9 mouse cellular contexts compared by ENCODE assay signal in genomic region chr9:24379321-24379720, GRCm38 (mm10).
A peak's percentile ranks its signal among the peaks of the same experiment; 100 is the strongest.
DNase-seq lines count a peak whose midpoint lies in the region.
"Had no signal": no experiment of that assay in that cellular context is flagged by ENCODE, and none has a peak within 500 bp of the region (broad histone marks: within the 10 kb centered on the region; RNA-seq: fewer than 3 reads in every experiment).

No protein-coding gene starts in this region.

- peak; percentile 2 to 25 for DNase-seq in layer of hippocampus, postnatal 14 days (ENCODE audit: low spot score in 2 of 2)
- no peak for DNase-seq in layer of hippocampus, postnatal 25 days (ENCODE audit: extremely low spot score in 1 of 2, low spot score in 1 of 2)
- peak; percentile 44 for DNase-seq in adrenal gland, postnatal 14 days
- peak; percentile 10 for DNase-seq in cerebellum, adult 9-10 months
- DNase-seq in mesoderm, embryonic 11.5 days (ENCODE audit: low read depth, low spot score): peak; percentile 57
- no peak for DNase-seq in urinary bladder, adult 2 months (ENCODE audit: low spot score)
- no peak for DNase-seq in gastrocnemius, postnatal 10 days
- DNase-seq: lung, postnatal 14 days; right cerebral cortex, postnatal 25 days had no signal

Comparison
In these comparisons a context has a peak if more than half of its experiments do, and no peak if none do; other contexts are left out.
1. DNase-seq: peak in layer of hippocampus, postnatal 14 days (2 of 2), adrenal gland, postnatal 14 days (single experiment), cerebellum, adult 9-10 months (single experiment) and mesoderm, embryonic 11.5 days (single experiment); none in layer of hippocampus, postnatal 25 days (0 of 2), urinary bladder, adult 2 months (single experiment) and gastrocnemius, postnatal 10 days (single experiment).